Mouse (Mus musculus) T-helper 2 cell (primary cell): Measurements from ENCODE around the gene Olfr67.
"Not testable (repeated sequence)": the region's sequence is repeated elsewhere in the genome, so short reads cannot be mapped to it uniquely, and the experiment has no call there.

ENCODE experiments used
- in situ Hi-C: fragments of 300-600 bp; cut with MboI, MseI; formaldehyde crosslinking; loops from one replicate; pipeline ENCODE4 v1.15.1; 2025; ENCODE audit warnings: high pct_unique_total_duplicates

The Olfr67 gene

GRCm38 (mm10) chr7:103791721-103792120 lies at the start of gene Olfr67:
Gene Olfr67, minus strand, starts transcription at chr7:103791821.
- in situ Hi-C loops = no loop called here

DNA sequence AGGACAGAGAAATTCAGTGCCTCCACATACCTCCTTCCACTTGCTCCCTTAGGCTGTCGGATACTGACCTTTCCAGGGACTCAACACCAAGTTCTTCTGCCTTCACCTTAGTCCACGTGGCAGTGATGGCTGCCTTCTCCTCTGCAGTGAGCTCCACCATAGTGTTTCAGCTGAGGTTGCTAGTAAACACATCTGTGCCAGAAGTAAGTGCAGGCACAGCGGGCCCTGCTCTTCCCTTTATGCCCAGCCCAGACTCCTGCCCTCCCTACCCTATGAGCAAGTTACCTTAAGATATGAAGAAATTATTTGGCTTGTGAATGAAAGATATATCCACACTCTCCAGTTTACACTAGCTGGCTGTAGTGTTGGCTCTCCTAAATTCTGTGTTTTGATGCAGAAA lies 48.6 kb upstream of the Olfr67 start, which contains the start of gene Hbb-bh2:
Gene Hbb-bh2, minus strand, starts transcription at position 253 of the 400 bp plus-strand sequence.
- in situ Hi-C loops = no loop called here

- in situ Hi-C loops = no loop called here
Measured at GRCm38 (mm10) chr7:103827808-103828207, 36.2 kb upstream of the Olfr67 start, which contains the start of gene Hbb-bs. Gene Hbb-bs, minus strand, starts transcription at chr7:103828096.

- in situ Hi-C loops = not testable (repeated sequence)
Measured at GRCm38 (mm10) chr7:103827139-103827538, 35.5 kb upstream of the Olfr67 start.

DNA sequence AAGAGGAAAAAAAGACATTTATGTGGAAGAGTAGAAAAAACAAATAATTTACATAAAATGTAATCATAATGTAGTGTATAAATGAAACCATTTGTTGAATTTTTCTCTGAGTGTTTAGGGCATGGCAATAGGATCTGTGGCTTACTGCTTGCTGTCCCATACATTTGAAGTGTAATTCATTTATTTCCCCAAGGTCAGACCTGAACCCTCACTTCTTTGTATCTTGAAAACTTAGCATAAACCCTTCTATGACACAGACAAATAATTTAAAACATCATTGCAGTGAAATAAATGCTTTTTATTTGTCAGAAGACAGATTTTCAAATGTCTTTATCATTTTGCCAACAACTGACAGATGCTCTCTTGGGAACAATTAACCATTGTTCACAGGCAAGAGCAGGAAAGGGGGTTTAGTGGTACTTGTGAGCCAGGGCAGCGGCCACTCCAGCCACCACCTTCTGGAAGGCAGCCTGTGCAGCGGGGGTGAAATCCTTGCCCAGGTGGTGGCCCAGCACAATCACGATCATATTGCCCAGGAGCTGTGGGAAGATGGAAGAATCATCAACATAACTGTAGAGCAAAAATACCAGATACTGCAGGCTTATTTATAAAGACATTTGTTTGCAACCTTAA lies 34.8 kb upstream of the Olfr67 start:
- in situ Hi-C loops = no loop called here

DNA sequence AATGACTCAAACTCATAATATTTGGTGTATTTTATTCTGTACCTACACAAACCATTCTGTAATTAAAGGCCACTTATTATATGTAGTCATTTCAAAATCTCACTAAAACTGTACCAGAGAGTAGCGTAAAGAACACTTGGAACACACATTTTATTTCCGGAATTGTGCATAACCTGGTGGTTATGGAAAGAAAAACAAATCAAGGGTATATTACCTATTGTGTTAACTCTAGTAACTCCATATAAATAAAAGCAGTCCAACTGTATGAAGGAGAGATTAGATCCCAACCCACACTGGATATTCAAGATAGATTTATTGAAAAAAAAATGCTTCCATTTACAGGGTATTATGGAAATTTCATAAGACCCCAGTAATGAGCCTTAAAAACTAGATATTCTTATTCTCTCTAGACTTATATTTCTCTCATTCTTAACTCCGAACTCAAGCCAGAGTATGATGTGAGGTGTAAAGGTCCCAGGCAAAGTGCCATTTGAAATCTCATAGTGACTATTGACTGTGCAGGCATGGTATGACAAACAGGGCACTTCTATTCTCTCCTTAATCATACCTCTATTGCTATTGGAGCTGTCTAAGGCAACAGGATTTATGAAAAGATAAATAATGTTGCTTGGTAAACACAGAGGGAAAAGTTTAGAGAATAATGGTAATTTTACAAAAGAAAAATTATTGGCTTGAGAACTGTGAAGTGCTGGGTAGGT lies 34.1 kb upstream of the Olfr67 start:
- in situ Hi-C loops = no loop called here

DNA sequence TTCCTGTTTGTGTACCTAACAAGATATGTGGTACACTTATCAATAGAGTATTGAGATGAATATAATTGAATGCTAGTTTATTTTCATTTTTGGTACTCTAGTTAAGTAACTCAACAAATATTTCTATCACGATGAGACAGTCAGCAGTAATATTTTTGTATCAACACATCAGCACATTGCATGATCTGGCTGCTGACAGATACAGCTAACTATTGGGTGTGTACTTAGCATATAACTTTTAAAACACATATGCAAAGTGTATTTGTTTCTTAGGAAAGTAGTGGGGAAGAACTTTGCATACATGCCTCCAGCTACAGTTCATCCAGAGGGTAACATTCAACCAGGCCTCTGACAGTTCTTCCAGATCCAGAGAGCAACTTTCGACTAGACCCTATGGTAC lies 33.0 kb upstream of the Olfr67 start:
- in situ Hi-C loops = no loop called here

- in situ Hi-C loops = not testable (repeated sequence)
Measured at GRCm38 (mm10) chr7:103815085-103815484, 23.5 kb upstream of the Olfr67 start.

DNA sequence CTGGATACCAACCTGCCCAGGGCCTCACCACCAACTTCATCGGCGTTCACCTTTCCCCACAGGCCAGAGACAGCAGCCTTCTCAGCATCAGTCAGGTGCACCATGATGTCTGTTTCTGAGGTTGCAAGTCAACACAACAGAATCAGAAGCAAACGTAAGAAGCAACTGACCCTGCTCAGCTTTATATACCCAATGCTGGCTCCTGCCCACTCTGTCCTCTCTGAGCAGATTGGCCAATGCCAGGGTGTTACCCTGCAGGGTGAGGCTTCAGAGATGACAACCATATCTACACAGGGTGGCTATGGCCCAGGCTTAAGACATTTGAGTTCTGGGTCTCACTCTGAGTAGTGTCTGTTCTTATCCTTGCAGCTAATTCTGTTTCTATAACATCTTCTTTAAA lies 22.1 kb upstream of the Olfr67 start, which contains the start of gene Hbb-bt:
Gene Hbb-bt, minus strand, starts transcription at position 231 of the 400 bp plus-strand sequence.
- in situ Hi-C loops = no loop called here

- in situ Hi-C loops = not testable (repeated sequence)
Measured at GRCm38 (mm10) chr7:103813152-103813551, 21.5 kb upstream of the Olfr67 start.

DNA sequence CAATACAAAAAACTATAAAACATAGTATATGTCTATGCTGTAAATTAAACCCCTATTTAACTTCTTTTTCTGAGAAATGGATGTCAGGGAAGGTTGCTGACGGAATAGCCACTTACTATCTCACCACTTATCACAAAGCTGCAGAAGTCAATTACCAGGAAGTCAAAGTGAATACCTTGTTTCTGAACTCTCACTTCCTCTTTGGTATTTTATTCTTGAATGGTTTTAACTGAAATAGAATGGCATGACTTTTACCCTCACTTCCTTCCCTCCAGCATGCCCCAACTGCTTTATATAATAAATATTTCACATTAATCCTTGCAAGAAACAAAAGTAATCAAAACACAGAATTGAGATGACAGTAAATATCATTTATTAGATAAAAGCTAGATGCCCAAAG lies 20.6 kb upstream of the Olfr67 start:
- in situ Hi-C loops = no loop called here

GRCm38 (mm10) chr7:103811223-103811845 lies 19.7 kb upstream of the Olfr67 start:
- in situ Hi-C loops = no loop called here

DNA sequence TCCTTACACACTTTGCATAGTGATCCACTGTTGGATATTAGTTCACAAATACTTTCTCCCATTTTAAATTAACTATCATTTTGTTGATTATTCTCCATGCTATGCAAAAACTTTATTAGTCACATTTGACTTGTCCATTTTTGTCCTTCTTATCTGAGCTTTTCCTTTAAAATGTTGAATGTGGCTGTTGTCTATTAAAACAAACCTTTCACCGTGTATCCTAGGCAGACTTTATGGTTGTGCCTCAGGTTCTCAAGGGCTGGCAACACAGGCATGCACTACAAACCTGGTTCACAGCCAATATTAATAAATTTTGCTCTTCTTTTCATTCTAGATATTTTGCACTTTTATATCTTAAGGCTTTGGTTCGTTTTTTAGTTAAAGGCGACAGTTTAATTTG lies 19.1 kb upstream of the Olfr67 start:
- in situ Hi-C loops = no loop called here

- in situ Hi-C loops = no loop called here
Measured at GRCm38 (mm10) chr7:103810296-103810695, 18.7 kb upstream of the Olfr67 start.

- in situ Hi-C loops = loop anchor here (10.0 kb wide), 1 partner anchor 1115 kb away; the partner anchor contains the start of gene Olfr557
Measured at GRCm38 (mm10) chr7:103809801-103810155, 18.2 kb upstream of the Olfr67 start.

DNA sequence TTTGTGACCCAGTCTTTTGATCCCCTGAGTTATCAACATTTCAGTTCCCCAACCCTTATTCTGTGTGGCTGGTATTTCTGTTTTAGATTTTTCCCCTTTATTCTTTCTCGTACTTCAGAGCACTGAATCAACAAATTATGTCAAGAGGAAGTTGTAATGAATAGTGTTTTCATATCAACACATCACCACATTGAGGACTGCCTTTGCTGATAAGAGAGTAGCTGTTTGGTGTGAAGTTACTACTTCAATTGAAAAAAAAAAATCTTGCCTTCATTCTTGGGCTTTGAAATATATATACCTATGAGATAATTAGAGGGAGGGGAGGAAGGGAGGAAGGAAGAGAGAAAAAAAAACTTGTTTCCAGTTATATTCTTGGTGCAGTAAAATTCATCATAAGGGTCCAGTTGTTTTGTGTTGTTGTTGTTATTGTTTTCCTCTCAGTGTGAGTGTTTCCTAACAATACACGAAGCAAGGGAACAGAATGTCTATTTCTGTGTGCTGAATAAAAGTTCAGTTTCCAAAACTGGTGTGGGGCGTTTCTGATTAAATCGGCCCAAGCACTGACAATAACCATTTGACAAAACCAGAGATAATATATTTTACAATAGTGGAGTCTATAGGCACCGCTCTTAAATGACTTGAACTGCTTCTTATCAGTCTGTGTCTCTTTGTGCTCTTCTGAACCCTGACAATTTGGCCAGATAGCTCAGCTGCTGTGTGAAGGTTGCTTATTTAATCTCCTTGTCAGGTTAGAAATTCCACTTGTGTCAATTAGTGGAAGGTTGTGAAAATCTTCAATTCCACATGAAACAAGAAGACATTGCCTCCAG lies 17.6 kb upstream of the Olfr67 start:
- in situ Hi-C loops = loop anchor here (10.0 kb wide), 1 partner anchor 1114 kb away; the partner anchor contains the start of gene Olfr557

GRCm38 (mm10) chr7:103808120-103808519 lies 16.5 kb upstream of the Olfr67 start:
- in situ Hi-C loops = loop anchor here (10.0 kb wide), 1 partner anchor 1113 kb away; the partner anchor contains the start of gene Olfr557

- in situ Hi-C loops = loop anchor here (10.0 kb wide), 1 partner anchor 1112 kb away; the partner anchor contains the start of gene Olfr557
Measured at GRCm38 (mm10) chr7:103806856-103807255, 15.2 kb upstream of the Olfr67 start.

GRCm38 (mm10) chr7:103792669-103793388 lies 1.2 kb upstream of the Olfr67 start:
- in situ Hi-C loops = no loop called here

GRCm38 (mm10) chr7:103779598-103779997 lies 12.0 kb downstream of the Olfr67 start, which contains the start of gene Olfr68:
Gene Olfr68, minus strand, starts transcription at chr7:103779698.
- in situ Hi-C loops = no loop called here

- in situ Hi-C loops = not testable (repeated sequence)
Measured at GRCm38 (mm10) chr7:103777652-103778051, 14.0 kb downstream of the Olfr67 start.
